Mouse (Mus musculus) gonadal fat pad, adult 2 months (tissue): ENCODE results near the gene Dnaaf1. TPM values are rescaled to one million over a fixed set of nuclear protein-coding genes. Genes with fewer than 3 reads are reported as not detected.

Source experiments
- DNase-seq: peaks from one replicate; pipeline ENCODE4 v3.0.0-alpha.2; 2012; ENCODE audit warnings: low read depth
- polyA plus RNA-seq: library from polyadenylated mRNA; depleted of rRNA; stranded (reverse); fragments of >200 nt; gene quantifications from 2 replicates; pipeline ENCODE4 v1.2.3, GENCODE M21; 2012; rRNA removed

Gene Dnaaf1
- polyA plus RNA-seq, result 2.0 and 4.0 TPM in 2 replicates

DNA sequence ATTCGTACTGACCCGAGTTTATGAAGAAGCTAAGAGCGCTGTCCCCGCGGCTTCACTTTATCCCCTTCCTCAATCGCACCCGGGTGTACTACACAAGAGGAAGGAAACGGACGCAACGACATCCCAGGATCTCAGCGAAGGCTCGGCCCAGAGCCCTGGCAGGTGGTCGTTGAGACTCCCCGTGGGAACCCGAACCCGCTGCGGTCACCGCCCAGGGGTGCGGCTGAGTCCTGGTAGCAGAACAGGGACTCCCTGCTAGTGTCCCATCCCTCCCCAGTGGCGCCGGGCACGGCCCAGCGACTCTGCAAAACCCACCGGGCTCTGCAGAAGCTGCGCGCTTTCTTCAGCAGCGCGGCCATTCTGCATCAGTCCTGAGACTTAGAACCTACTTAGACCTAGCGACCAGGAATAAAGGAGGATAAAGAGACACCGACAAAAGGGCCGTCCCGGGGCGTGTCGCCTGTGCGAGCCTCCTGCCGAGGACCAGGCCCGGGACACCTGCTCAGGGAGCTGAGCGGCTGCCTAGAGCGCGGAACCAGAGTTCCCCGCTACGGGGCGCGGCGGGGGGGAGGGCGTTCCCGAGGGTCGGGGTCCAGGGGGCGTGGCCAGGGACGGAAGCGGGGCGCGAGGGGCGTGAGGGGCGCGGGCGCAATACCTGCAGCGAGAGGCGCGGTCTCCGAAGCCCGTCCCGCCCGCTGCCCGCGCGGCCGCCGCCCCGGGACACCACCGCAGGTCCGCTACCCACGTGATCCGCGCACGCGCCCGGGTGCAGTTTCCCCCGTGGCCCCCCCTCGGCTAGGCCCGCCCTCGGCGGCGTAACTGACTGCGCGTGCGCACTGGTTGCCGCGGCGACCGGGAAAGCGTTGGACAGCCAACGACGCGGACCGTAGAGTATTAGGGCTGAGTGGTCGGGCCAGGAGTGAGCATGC lies at the start of gene Dnaaf1, which contains the start of gene Hsdl1:
Gene Dnaaf1 (plus strand): TSS at position 799 of the 929 bp plus-strand sequence.
Gene Hsdl1 (minus strand): TSS at position 747 of the 929 bp plus-strand sequence.
- no peak for DNase-seq

DNA sequence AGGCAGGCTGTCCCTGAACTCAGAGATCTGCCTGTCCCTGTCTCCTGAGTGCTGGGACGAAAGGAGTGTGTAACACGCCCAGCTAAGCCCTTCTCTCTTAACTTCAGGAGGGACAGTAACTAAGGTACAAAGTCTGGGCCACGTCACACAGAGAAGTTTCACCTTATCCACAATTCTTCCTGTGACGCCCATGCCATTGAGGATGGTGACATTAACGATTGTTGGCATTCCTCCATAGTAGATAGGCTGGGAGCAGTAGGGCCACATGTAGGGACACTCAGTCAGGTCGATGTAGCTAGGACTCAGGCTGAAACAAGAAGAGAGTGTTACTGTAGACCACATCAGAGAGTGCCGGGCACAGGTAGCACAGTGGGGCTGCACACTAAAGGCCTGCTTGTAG lies 46.3 kb upstream of the Dnaaf1 start:
- DNase-seq, result no peak

DNA sequence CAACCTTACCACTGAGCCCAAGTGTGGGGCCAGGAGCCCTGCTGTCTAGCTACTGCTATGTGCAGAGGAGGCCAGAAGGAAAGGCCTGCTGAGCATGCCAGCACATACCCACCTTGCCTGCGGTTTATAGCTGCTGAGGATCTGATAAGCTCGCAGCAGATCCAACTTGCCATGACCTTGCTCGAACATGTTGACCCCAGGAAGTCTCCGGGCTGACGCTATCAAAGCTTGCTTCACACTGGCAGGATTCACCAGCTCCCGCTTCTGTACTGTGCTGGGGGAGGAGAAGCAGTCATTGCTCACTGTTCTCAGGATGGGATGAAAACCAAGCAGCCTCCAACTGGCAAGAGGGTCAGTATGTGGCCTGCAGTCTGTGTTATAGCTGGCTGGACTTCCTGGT lies 44.1 kb upstream of the Dnaaf1 start:
- DNase-seq, result no peak

DNA sequence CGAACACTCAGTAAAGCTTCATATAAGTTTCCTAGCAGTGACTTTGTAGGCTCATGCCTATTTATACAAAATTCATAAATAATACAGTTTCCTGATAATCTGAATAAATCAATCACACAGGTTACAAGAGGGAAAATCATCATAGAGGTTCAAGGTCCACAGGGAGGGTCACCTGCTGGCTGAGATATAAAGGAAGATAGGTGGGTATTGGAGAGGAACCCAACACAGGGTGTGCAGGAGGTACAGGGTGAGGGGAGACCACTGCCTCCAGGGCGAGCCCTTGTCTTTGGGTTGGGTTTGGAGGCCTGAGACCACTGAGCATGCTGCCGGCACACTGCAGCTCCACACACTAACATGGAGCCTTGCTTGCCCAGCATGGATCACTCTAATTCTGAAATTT lies 43.6 kb upstream of the Dnaaf1 start:
- no peak for DNase-seq

DNA sequence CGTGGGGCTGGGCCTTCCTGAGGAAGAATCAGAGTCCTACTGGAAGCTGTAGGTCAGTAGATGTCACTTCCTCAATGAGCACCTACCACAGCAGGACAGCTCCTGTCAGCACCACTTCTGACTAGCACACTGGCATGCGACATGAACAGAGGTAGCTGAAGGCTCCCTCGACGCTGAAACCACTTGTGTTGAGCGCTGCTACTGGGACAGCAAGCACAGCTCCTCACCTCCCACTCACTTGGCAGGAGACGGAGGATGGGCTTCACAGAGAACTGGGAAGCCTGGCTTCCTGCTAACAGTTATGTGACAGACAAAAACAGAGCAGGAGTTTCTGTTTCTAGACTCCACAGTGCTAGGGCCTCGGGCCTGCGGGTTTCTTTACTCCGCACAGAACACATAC lies 43.1 kb upstream of the Dnaaf1 start:
- DNase-seq, result no peak

DNA sequence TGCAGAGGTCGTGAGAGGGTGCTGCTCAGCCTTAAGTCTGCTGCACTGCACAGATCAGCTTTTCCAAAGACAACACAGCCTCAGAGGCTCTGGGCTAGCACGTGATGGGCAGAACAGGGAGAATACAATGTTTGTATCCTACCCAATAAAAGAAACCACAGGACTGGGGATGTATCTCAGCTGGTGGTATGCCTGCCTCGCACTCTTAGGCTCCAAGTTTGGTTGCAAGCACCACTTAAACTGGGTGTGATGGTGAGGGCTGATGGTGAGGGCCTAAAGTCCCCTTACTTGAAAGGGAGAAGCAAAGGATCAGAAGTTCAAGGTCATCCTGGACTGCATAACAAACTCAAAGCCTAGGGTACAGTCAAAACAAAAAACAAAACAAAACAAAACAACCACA lies 30.4 kb upstream of the Dnaaf1 start:
- DNase-seq, result no peak

DNA sequence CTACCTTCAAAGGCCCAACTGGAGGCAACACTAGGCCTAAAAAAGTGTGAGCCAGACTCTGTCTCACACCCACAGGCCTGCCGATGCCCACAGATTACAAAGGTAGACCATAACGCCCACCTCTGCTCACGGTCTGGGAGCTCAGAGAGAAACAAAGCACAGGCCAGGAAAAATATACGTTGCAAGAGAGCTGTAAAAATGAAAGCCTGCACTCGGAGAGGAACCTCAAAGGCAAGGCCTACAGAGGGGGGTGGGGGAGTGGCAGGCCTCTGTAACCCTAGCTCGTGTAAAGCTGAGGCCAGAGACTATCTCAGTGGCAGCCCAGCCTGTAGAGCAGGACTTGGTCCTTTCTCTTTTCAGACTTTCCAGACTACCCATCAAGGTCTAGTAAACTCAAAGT lies 29.9 kb upstream of the Dnaaf1 start:
- peak; percentile 84 for DNase-seq

DNA sequence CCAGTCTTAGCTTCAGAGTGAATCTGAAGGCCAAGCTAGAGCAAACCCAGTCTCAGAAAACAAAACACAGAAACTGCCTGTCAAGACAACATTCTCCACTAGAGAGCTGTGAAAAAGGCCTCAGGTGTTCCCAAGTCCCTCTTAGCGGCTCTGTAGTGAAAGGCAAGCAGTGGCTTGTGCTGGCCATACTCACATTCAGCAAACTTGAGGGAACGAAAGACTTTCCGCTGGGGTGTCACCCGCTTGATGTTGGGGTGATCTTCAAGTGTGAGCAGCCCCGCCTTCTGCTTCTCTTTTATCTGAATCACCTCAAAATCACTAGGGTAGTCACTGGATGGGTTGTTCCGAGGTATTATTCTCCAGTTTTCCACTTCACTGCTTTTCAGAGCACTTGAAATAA lies 29.2 kb upstream of the Dnaaf1 start:
- DNase-seq, result no peak

DNA sequence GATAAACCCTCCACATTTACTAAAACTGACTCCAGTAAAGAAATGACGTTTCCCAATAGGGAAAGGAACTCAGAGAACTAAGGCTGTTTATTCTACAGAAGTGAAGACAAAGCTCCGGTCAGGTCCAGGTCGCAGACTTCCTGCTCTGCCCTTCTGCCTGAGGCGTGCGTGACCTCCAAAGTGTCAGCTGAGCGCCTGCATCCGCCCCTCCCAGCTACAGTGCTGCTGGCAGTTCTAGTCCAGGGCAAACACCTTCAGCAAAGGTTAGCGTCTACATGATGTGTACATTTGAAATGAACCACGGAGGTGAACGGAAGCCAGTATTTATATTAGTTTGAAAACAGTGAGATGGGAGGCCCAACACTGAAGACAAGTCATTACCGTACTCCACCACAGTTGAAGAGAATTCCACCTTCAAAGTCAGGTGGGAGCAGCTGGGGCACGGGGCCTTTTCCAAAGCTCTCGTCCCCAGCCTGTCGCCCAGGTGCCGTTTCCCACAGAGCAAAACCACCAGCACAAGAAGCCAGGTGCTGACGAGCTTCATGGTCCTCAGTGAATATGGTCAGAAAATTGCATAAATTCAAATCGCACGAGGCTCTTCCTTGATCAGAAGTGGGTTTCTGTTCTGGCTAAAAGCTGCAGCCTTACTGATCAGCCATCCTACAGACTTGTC lies 27.9 kb upstream of the Dnaaf1 start:
- no peak for DNase-seq

DNA sequence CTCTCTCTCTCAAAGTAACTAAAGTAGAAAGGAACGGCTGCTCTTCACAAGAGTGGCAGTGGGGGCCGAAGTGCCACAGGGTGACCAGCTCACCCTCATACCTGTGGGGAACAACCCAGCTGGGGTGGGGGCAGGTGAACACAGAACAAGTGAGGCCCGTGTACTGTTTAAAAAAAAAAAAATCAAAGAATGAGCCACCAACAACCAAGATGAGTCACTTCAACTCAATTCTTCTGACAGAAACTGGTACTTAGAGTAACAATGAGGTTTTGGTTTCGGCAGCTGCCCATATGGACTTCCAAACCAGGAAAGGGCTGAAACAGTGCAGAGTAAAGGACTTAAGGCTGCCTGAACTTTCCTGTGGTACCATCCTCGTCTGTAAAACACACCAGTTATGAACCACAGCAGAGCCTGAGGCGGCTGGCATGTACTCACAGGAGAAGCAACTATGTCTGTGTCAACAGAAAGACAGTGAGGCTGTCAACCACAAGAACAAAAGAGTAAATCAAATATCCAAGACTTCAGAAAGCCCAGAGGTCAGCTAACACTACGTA lies 26.4 kb upstream of the Dnaaf1 start:
- peak; percentile 37 for DNase-seq

DNA sequence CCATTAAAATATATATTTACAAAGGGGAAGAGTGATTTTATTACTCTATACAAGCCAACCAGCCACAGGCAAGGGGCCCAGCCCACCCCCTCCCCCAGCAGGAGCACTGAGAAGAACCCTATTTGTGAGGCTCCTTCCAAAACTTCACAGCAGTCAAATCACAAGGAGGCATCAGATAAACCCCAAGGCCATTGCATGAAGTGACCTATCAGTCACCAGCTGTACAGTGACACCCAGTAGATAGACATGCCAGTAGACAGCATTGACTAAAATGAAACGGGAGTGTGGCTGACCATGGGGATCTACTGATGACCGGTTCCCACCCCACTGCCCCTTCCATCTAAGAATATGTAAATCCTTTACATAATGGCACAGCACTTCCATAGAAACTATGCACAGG lies 22.1 kb upstream of the Dnaaf1 start:
- no peak for DNase-seq

DNA sequence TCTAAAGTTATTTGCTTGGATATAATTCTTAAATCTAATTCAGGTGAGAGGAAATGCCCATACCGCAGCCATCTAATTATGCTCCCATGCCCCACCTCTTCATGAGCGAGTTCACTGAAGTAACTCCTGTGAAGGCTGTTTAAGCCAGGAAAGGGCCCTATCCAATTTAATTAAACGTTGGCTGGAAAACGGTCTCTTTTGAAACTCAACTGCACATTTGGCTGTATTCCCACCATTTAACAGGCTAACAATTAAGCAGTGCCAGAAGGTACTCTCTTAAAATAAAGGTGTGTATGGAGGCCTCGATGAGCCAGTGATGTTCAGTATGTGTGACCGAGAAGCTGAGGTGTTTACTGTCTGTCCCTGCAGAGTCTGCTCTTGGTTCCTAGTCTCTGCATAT lies 19.2 kb upstream of the Dnaaf1 start:
- DNase-seq, result peak; percentile 66

DNA sequence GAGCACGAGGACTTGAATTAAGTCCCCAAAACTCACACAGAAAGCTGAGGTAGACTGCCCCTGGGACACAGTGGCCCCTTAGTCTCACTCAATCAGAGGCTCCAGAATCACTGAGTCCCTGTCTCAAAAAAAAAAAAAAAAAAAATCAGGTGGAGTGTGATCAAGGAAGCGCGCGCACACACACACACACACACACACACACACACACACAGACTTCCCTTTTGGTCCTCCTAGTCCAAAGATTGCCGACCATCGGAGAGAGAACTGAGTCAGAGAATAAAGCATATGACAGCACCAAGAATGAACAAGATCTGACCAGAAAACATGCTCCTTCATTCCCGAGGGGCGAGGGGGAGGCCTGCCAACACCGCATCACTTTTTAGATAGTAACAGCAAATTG lies 17.9 kb upstream of the Dnaaf1 start:
- no peak for DNase-seq

DNA sequence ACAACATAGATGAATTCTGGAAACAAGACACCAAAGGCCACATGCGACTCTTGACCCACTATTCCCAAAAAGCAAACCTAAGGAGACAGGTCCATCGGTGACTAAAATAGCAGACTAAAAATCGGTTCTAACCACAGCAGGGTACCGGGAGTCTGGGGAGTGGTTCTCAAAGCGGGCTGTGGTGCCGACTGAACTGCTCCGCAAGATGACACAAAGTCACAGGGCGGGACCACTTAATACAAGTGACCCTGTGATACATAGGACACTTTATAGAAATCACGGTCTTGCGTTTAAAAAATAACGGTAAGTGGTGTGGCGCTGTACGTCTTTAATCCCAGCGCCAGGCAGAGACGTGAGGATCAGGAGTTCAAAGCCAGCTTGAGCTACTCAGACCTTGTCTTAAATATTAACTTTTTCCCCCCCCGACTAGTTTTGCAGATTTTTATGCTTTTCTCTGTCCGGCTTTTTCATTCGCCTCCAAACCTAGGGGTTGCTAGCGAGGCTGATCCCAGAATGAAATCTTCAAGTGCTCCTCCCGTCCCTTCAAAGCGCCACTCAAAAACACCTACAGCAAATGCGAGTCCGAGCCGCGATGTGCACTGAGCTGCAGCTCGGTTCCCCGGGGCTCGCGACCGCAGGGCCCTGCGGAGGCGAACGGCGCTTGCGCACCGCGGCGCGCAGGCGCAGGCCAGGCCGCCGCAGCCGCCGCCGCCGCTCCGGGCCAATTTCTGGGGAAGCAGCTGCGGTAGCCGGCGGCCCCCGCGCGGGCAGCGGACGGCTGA lies 17.0 kb upstream of the Dnaaf1 start:
- no peak for DNase-seq

DNA sequence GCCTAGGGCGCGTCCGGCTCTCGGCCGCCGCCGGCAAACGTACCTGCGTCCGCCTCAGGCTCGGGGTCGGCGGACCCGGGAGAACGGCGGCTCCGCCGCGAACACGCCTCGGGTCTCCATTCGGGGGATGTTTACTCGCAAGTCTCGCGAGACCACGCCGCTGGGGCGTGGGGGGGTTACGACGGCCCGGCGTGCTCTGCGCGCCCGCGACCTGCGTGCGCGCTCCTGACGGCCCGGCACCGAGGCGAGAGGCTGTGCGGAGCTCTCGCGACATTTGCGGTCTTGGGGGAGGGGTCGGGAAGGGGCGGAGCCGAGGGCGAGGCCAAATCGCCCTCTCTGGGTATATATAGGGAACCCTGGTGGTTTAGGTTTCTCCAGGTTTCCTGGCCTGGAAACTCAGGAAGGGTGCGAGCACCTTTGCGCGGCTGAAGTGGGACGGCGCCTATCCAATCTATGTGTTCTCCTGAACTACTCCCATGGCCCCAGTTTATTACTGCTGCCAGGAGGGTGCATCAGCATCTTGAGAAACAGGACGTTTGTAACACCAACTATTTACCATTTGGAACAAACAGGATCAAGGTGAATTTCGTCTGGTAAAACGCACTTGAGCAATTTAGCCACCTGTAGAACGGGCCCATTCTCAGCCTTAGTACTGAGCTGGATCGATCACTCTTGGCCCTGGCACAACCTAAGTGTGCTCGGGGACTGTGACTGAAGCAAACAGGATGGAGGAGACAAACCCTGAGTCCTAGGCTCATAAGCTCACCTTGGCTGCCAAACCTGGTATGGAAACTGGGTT lies 16.2 kb upstream of the Dnaaf1 start, which contains the start of gene Mbtps1:
Gene Mbtps1 (minus strand): TSS at position 133 of the 799 bp plus-strand sequence.
- peak; percentile 54 for DNase-seq

DNA sequence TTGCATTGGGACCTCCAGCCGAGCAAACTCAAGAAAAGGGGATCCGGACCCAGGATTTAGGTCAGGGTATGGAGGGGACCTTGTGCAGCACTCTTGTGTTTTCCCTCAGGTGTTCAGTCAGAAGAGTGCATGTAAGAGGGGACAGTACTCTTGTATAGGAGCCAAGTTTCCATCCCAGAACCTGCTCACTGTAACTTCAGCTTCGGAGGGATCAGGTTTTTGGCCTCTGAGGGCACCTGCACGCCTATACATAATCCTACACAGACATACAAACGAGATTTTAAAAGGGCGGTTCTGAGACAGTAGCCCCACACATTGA lies 15.7 kb upstream of the Dnaaf1 start:
- no peak for DNase-seq

DNA sequence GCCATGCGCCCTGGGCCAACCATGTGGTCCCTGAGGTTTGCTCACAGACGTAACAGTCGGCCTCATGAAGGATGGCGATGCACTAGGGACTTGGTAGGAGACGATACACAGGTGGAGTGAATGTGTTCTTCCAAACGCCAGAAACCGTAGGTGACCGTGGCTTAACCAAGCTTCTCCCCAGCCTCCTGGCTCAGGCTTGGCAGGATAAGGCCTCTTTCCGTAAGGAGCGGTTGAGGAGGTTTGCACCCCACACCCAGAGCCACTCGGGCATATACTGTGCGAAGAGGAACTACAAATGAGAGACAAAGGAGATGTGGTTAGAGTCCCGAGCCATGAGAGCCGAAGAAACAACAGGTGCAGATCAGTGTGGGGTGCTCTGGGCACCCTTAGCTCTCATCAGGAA lies 11.2 kb upstream of the Dnaaf1 start:
- DNase-seq, result no peak

DNA sequence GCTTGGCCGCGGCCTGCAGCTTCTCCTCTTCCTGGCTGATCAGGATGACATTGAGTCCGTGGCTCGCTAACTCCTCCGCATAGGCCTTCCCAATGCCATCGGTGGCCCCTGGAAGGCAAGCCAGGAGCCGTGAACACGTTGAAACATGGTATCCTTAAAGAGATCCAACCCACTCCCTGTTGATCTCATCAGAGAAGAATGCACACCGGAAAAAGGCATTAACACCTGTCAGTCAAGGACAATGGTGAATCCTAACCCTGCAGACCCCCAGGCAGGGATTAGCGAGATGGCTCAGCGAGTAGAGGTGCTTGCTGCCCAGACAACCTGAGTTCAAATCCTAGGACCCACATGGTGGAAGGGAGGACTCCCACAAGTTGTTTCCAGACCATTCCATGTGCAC lies 8.7 kb upstream of the Dnaaf1 start:
- DNase-seq, result peak; percentile 58

DNA sequence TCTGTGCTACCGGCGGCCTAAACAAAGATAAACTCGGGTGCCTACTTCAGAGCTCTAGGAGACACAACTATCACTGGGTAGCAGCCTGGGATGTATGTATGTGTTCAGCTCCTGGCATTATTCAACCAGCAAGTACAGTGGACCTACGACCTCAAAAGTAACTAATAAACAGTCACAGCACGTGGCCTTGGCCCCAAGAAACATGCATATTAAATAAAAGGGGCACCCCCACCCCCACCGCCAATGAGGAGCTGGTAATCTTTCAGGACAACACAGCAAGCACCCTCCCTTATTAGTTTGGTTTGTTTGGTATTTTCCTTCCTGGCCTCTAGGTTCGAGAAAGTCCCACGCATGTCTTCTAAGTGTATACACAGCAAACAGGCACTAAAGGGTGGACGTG lies 6.8 kb upstream of the Dnaaf1 start:
- no peak for DNase-seq

DNA sequence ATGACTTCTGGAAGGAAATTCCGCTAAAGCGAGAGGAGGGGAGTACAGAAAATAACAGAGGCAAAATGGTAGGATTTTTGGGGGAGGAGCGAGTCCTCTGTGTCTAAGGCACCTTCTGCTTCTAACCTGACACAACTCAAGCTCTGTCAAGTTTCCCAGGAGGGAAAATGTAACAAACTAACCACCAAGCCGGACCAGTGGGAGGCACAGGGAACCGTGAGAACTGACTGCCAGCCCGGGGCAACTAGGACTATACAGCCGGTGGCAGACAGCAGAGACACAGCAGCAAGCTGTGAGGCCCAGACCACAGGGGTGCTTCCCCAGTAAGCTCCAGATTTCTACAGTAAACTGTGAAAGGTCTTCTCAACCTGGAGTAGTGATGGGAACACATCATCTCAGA lies 6.1 kb upstream of the Dnaaf1 start:
- no peak for DNase-seq

DNA sequence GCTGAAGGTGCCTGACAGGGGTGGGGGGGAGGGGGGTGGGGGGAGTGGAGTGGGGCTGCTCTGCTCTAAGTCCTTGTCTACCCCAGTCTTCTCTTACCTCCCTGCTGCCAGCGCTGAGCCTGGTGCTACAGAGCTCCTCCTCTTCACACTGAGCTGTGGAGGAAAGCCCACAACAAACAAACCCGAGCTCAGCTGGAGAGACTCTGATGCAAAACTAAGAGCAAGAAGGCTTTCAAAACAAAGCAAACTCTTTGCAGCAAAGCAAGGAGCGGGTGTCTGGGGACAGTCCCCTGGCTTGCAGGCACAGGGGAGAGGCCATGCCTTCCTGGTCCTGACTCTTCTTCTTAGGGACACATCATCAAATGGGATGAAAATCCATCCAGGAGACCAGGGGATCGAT lies 5.2 kb upstream of the Dnaaf1 start:
- DNase-seq, result no peak
